Mouse (Mus musculus) liver, postnatal 0 days (tissue): ENCODE data around the gene Il18bp. TPM values are rescaled to one million over a fixed set of nuclear protein-coding genes. Genes with fewer than 3 reads are reported as not detected.
A peak's percentile ranks its signal among the peaks of the same experiment; 100 is the strongest.

Source experiments
- ATAC-seq: fragments of 200-750 bp; cut with Nextera tagmentation; 2 replicates; pipeline ENCODE4 v1.8.0; 2017; ENCODE audit warnings: mild to moderate bottlenecking, moderate library complexity
- DNase-seq: peaks from one replicate; pipeline ENCODE4 v3.0.0-alpha.2; 2016
- H3K27ac ChIP-seq: fragments of 300-500 bp; sonication (generic); 2 replicates; pipeline ENCODE4 v1.5.1; 2014; ENCODE audit warnings: antibody characterized with exemption, moderate library complexity, mild to moderate bottlenecking, low read depth
- H3K27me3 ChIP-seq: fragments of 300-500 bp; sonication (generic); 2 replicates; pipeline ENCODE4 v1.6.1; 2014; ENCODE audit warnings: low read length, control low read depth, mixed read lengths; ENCODE audit not compliant: insufficient read depth
- H3K36me3 ChIP-seq: fragments of 300-500 bp; sonication (generic); replicated peaks from 2 replicates; pipeline ENCODE4 v1.6.1; 2014; ENCODE audit warnings: mild to moderate bottlenecking, control low read depth, low read length, moderate library complexity, mixed read lengths; ENCODE audit not compliant: insufficient read depth
- H3K4me1 ChIP-seq: fragments of 300-500 bp; sonication (generic); 2 replicates; pipeline ENCODE4 v1.6.1; 2014; ENCODE audit warnings: antibody characterized with exemption, mild to moderate bottlenecking, control low read depth; ENCODE audit not compliant: insufficient read depth
- H3K4me2 ChIP-seq: fragments of 300-500 bp; sonication (generic); 2 replicates; pipeline ENCODE4 v1.6.1; 2014; ENCODE audit warnings: low read depth, mild to moderate bottlenecking, low read length, moderate library complexity, mixed read lengths
- H3K4me3 ChIP-seq: fragments of 300-500 bp; sonication (generic); 2 replicates; pipeline ENCODE4 v1.5.1; 2014; ENCODE audit warnings: low read depth, low read length
- H3K9ac ChIP-seq: fragments of 300-500 bp; sonication (generic); replicated peaks from 2 replicates; pipeline ENCODE4 v1.6.1; 2014; ENCODE audit warnings: mild to moderate bottlenecking, moderate library complexity
- H3K9me3 ChIP-seq: fragments of 300-500 bp; sonication (generic); 2 replicates; pipeline ENCODE4 v1.6.1; 2016; ENCODE audit warnings: mild to moderate bottlenecking, control low read depth, low read length, mixed read lengths
- CTCF ChIP-seq: sonication (generic); IDR thresholded peaks from 2 replicates; pipeline ENCODE4 v1.5.1; 2016; ENCODE audit warnings: antibody characterized with exemption, low read depth
- EP300 ChIP-seq: IDR thresholded peaks from 2 replicates; pipeline ENCODE4 v1.6.1; 2016; ENCODE audit warnings: antibody characterized with exemption, low read depth, mild to moderate bottlenecking
- WGBS: fragments of 180-500 bp; shearing (Covaris S2); extraction: QIAGEN DNeasy Blood & Tissue Kit; methylation state at CpG from one replicate; pipeline ENCODE4 v1.1.7; 2014; ENCODE audit not compliant: insufficient replicate concordance; 5-methylcytosine and 5-hydroxymethylcytosine counted together
- polyA plus RNA-seq: library from polyadenylated mRNA; unstranded; fragments of >200 nt; fragmentation: Nextera tagmentation; extraction: Ambion mirVana; gene quantifications from 2 replicates; pipeline ENCODE4 v1.2.1, GENCODE M21; 2015

Gene Il18bp
- polyA plus RNA-seq, 1 experiment from 2014 or later = 40.6 TPM

DNA sequence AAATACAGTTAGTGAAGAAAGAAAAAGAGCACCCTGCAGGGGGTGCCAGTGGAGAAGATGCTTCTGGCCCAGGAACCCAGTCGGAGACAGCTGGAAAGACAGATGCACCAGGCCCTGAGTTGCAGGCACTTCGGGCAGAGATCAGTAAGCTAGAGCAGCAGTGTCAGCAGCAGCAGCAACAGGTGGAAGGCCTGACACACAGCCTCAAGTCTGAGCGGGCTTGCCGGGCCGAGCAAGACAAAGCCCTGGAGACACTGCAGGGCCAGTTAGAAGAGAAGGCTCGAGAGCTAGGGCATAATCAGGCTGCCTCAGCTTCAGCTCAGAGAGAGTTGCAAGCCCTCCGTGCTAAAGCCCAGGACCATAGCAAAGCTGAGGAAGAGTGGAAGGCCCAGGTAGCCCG is 18.2 kb downstream of the Il18bp start:
- TF ChIP-seq CTCF (no peak), EP300 (no peak)
- ATAC-seq = no peak
- H3K36me3 ChIP-seq = peaks cover 86% of the 10 kb centered on the region
- no peak overlapping the region for H3K4me2 ChIP-seq
- H3K27me3 ChIP-seq = no peaks in the 10 kb centered on the region
- H3K4me1 ChIP-seq = no peaks in the 10 kb centered on the region
- 93% methylated on average over 8 of the region's 8 CpGs for WGBS
- H3K9me3 ChIP-seq = no peaks in the 10 kb centered on the region
- H3K9ac ChIP-seq = no peak overlapping the region
- no peak overlapping the region for H3K4me3 ChIP-seq
- H3K27ac ChIP-seq = no peak overlapping the region
- DNase-seq = no peak

DNA sequence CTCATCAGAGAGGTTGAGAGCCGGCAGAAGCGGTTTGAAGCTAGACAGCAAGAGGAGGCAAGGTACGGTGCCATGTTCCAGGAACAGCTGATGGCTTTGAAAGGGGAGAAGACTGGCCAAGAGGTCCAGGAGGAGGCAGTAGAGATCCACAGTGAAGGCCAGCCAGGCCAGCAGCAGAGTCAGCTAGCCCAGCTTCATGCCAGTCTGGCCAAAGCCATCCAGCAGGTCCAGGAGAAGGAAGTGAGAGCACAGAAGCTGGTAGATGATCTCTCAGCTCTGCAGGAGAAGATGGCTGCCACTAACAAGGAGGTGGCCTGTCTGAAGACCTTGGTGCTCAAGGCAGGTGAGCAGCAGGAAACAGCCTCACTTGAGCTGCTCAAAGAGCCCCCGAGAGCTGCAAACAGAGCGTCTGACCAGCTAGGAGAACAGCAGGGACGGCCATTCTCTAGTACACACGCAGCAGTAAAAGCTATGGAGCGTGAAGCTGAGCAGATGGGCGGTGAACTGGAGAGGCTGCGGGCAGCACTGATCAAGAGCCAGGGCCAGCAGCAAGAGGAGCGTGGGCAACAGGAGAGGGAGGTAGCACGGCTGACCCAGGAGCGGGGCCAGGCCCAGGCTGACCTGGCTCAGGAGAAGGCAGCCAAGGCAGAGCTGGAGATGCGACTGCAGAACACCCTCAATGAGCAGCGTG is 18.9 kb downstream of the Il18bp start:
- no peaks in the 10 kb centered on the region for H3K4me1 ChIP-seq
- H3K36me3 ChIP-seq = peaks cover 87% of the 10 kb centered on the region
- no peak for TF ChIP-seq EP300
- 0 out of 2 replicates have a peak, but pooled peaks have one; percentile 21 for TF ChIP-seq CTCF
- no peak overlapping the region for H3K4me3 ChIP-seq
- H3K27me3 ChIP-seq = no peaks in the 10 kb centered on the region
- H3K9ac ChIP-seq = no peak overlapping the region
- WGBS = 97% methylated on average over 15 of the region's 15 CpGs
- H3K27ac ChIP-seq = no peak overlapping the region
- H3K9me3 ChIP-seq = no peaks in the 10 kb centered on the region
- H3K4me2 ChIP-seq = no peak overlapping the region
- DNase-seq = no peak
- no peak for ATAC-seq

DNA sequence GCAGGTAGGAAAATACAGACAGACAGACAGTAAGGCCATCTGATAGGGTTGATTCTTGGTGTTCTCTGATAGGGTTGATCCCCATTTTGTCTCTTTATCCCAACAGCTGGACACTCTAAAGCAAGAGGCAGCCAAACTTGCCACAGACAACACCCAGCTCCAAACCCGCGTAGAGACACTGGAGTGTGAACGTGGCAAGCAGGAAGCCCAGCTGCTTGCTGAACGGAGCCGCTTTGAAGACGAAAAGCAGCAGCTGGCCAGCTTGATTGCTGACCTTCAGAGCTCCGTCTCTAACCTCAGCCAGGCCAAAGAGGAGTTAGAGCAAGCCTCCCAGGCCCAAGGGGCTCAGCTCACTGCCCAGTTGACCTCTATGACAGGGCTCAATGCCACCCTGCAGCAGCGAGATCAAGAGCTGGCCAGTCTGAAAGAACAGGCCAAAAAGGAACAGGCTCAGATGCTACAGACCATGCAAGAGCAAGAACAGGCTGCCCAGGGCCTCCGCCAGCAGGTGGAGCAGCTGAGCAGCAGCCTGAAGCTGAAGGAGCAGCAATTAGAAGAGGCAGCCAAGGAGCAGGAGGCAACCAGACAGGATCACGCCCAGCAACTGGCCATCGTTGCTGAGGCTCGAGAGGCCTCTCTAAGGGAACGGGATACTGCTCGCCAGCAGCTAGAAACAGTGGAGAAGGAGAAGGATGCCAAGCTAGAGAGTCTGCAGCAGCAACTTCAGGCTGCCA is 20.1 kb downstream of the Il18bp start:
- Histone ChIP-seq H3K9ac (no peak overlapping the region), H3K4me3 (no peak overlapping the region), H3K27me3 (no peaks in the 10 kb centered on the region), H3K9me3 (no peaks in the 10 kb centered on the region), H3K4me1 (no peaks in the 10 kb centered on the region), H3K4me2 (no peak overlapping the region), H3K27ac (0 out of 2 replicates have a peak overlapping the region, but pooled peaks have one; percentile 22), H3K36me3 (peaks cover 95% of the 10 kb centered on the region)
- peak; percentile 43 for ATAC-seq
- peak; percentile 81 for DNase-seq
- TF ChIP-seq EP300 (no peak), CTCF (peak; percentile 96)
- 68% methylated on average over 14 of the region's 14 CpGs for WGBS

DNA sequence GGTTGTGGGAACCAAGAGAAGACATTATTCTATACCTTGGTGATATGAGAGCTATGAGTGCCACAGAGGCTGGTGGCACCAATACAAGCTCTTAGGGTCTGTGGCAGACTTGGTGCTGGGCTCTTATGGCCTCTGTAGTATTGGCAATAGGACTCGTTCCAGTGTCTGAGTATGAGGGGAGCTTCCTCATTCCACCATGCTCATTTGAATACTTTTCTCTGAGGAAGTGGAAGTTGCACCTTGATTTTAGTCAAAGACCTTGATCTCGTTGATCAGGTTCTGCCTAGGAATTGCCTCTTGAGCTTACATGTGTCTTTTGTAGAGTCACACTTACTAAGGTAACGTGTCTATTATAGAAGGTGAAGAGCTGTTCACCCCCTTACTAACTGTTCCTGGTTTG is 24.2 kb downstream of the Il18bp start:
- no peak for DNase-seq

DNA sequence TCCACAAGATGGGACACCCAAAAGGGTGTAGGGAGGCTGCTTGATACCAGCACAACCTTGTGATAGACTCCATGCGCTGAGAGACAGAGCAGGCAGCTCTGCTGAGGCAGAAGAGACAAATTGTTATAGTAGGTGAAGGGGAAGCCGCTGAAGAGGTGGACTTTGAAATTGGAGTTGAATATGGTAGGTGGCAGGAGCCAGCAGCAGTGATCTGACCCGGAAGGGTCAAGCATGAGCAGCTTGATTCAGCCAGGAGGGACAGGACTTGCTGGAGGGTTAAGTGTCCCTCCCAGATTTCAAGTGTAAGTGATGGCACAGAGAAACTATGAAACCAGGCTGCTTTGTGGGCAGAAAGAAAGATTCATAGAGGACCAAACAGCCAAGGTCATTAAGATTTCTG is 33.4 kb downstream of the Il18bp start:
- Histone ChIP-seq H3K9ac (no peak overlapping the region), H3K36me3 (peaks cover 45% of the 10 kb centered on the region), H3K4me2 (no peak overlapping the region), H3K27ac (no peak overlapping the region), H3K4me3 (no peak overlapping the region), H3K4me1 (no peaks in the 10 kb centered on the region), H3K9me3 (no peaks in the 10 kb centered on the region), H3K27me3 (no peaks in the 10 kb centered on the region)
- no peak for DNase-seq
- 88% methylated on average over 3 of the region's 3 CpGs for WGBS
- no peak for TF ChIP-seq CTCF
- no peak for TF ChIP-seq EP300
- ATAC-seq = no peak

More for the DNA sequence above, 24.2 kb downstream of the Il18bp start:
- Histone ChIP-seq H3K4me3 (no peak overlapping the region), H3K27ac (no peak overlapping the region), H3K9me3 (no peaks in the 10 kb centered on the region), H3K36me3 (peaks cover 94% of the 10 kb centered on the region), H3K4me2 (no peak overlapping the region), H3K27me3 (no peaks in the 10 kb centered on the region), H3K4me1 (no peaks in the 10 kb centered on the region), H3K9ac (no peak overlapping the region)
- ATAC-seq = no peak
- WGBS = 77% methylated on average over 3 of the region's 3 CpGs
- TF ChIP-seq EP300 = no peak
- no peak for TF ChIP-seq CTCF

DNA sequence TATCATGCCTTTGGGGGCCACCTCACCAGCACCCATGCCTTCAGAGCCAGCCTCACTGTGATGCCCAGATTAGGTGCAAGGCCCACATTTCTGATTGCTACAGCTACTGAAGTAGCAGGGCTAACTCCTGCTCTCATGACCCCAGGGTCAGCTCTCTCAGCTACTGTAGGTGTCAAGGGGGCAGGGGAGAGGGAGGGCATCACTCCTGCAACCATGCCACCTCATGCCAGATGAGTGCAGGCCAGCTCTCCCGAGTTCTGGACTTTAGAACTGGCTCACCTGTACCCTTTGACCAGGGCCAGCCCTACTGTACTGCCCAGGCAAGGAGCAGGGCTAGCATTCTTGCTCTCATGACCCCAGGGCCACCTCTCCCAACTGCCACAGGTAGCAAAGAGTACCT is 35.8 kb downstream of the Il18bp start:
- no peak overlapping the region for H3K4me3 ChIP-seq
- no peaks in the 10 kb centered on the region for H3K27me3 ChIP-seq
- ATAC-seq = peak; percentile 25; the same call in 1 of the 2 replicates
- H3K36me3 ChIP-seq = peaks cover 28% of the 10 kb centered on the region
- no peak for DNase-seq
- no peaks in the 10 kb centered on the region for H3K9me3 ChIP-seq
- no peak overlapping the region for H3K9ac ChIP-seq
- 53% methylated on average over 1 of the region's 1 CpGs for WGBS
- no peaks in the 10 kb centered on the region for H3K4me1 ChIP-seq
- no peak overlapping the region for H3K27ac ChIP-seq
- no peak overlapping the region for H3K4me2 ChIP-seq
- TF ChIP-seq EP300 = no peak
